Mouse (Mus musculus): Measurements from ENCODE around the gene 2200002J24Rik. TPM values are rescaled to one million over a fixed set of nuclear protein-coding genes. Genes with fewer than 3 reads are reported as not detected.
"Not testable (repeated sequence)": the region's sequence is repeated elsewhere in the genome, so short reads cannot be mapped to it uniquely, and the experiment has no call there.

The 2200002J24Rik gene
- polyA plus RNA-seq, 1 experiment from 2014 or later, result 6.0 TPM

- no peak for TF ChIP-seq CTCF (IDR thresholded peaks at IDR 0.05; ENCODE audit: low read depth)
- H3K27ac ChIP-seq (ENCODE audit: low read depth, low read length), result no peak overlapping the region
- no peak overlapping the region for H3K9ac ChIP-seq (ENCODE audit: low read depth, low read length)
- H3K4me3 ChIP-seq (ENCODE audit: low read depth, low read length), result no peak overlapping the region
- WGBS, result 62% methylated on average over 6 of the region's 6 CpGs
- H3K4me1 ChIP-seq (replicated peaks; ENCODE audit: control insufficient read depth, insufficient read depth, low read length), result no peaks in the 10 kb centered on the region
- H3K27me3 ChIP-seq (replicated peaks; ENCODE audit: control insufficient read depth, insufficient read depth, low read length), result no peaks in the 10 kb centered on the region
- H3K9me3 ChIP-seq (ENCODE audit: control insufficient read depth), result no peaks in the 10 kb centered on the region
- no peak for ATAC-seq
- no peak overlapping the region for H3K4me2 ChIP-seq (replicated peaks; ENCODE audit: low read depth)
- peaks cover 9% of the 10 kb centered on the region for H3K36me3 ChIP-seq (ENCODE audit: control insufficient read depth, insufficient read depth)
Observed at GRCm38 (mm10) chr7:30723274-30723953, 24.7 kb downstream of the 2200002J24Rik start.

GRCm38 (mm10) chr7:30728214-30728613 is 29.5 kb downstream of the 2200002J24Rik start:
- no peaks in the 10 kb centered on the region for H3K4me1 ChIP-seq (replicated peaks; ENCODE audit: control insufficient read depth, insufficient read depth, low read length)
- H3K27ac ChIP-seq (ENCODE audit: low read depth, low read length), result no peak overlapping the region
- H3K36me3 ChIP-seq (ENCODE audit: control insufficient read depth, insufficient read depth), result peaks cover 16% of the 10 kb centered on the region
- no peaks in the 10 kb centered on the region for H3K27me3 ChIP-seq (replicated peaks; ENCODE audit: control insufficient read depth, insufficient read depth, low read length)
- no peaks in the 10 kb centered on the region for H3K9me3 ChIP-seq (ENCODE audit: control insufficient read depth)
- 60% methylated on average over 6 of the region's 6 CpGs for WGBS
- no peak for ATAC-seq
- H3K4me2 ChIP-seq (replicated peaks; ENCODE audit: low read depth), result peak overlapping the region; percentile 79
- no peak for TF ChIP-seq CTCF (IDR thresholded peaks at IDR 0.05; ENCODE audit: low read depth)
- H3K4me3 ChIP-seq (ENCODE audit: low read depth, low read length), result peak overlapping the region; percentile 81
- H3K9ac ChIP-seq (ENCODE audit: low read depth, low read length), result peak overlapping the region; percentile 76; the same call in 1 of the 2 replicates

- WGBS, result 4% methylated on average over 26 of the region's 26 CpGs
- H3K9me3 ChIP-seq (ENCODE audit: control insufficient read depth), result no peaks in the 10 kb centered on the region
- peak overlapping the region; percentile 81 for H3K4me3 ChIP-seq (ENCODE audit: low read depth, low read length)
- peak overlapping the region; percentile 88; the same call in 1 of the 2 replicates for H3K27ac ChIP-seq (ENCODE audit: low read depth, low read length)
- H3K36me3 ChIP-seq (ENCODE audit: control insufficient read depth, insufficient read depth), result peaks cover 16% of the 10 kb centered on the region
- TF ChIP-seq CTCF (IDR thresholded peaks at IDR 0.05; ENCODE audit: low read depth), result peak; percentile 38
- no peaks in the 10 kb centered on the region for H3K27me3 ChIP-seq (replicated peaks; ENCODE audit: control insufficient read depth, insufficient read depth, low read length)
- H3K4me1 ChIP-seq (replicated peaks; ENCODE audit: control insufficient read depth, insufficient read depth, low read length), result no peaks in the 10 kb centered on the region
- ATAC-seq, result peak; percentile 28
- H3K9ac ChIP-seq (ENCODE audit: low read depth, low read length), result peak overlapping the region; percentile 76
- peak overlapping the region; percentile 79 for H3K4me2 ChIP-seq (replicated peaks; ENCODE audit: low read depth)
Observed at GRCm38 (mm10) chr7:30728739-30729395, 30.1 kb downstream of the 2200002J24Rik start.

- H3K27me3 ChIP-seq (replicated peaks; ENCODE audit: control insufficient read depth, insufficient read depth, low read length), result no peaks in the 10 kb centered on the region
- peak within 1 kb of the TSS; percentile 81 for H3K4me3 ChIP-seq (ENCODE audit: low read depth, low read length)
- no peaks in the 10 kb centered on the region for H3K4me1 ChIP-seq (replicated peaks; ENCODE audit: control insufficient read depth, insufficient read depth, low read length)
- H3K27ac ChIP-seq (ENCODE audit: low read depth, low read length), result peak within 1 kb of the TSS; percentile 88
- peak within 1 kb of the TSS; percentile 76 for H3K9ac ChIP-seq (ENCODE audit: low read depth, low read length)
- H3K36me3 ChIP-seq (ENCODE audit: control insufficient read depth, insufficient read depth), result peaks cover 20% of the 10 kb centered on the region
- peak; percentile 98 for ATAC-seq
- H3K4me2 ChIP-seq (replicated peaks; ENCODE audit: low read depth), result peak within 1 kb of the TSS; percentile 79
- H3K9me3 ChIP-seq (ENCODE audit: control insufficient read depth), result no peaks in the 10 kb centered on the region
- peak; percentile 67 for TF ChIP-seq CTCF (IDR thresholded peaks at IDR 0.05; ENCODE audit: low read depth)
- under 1% methylated on average over 60 of the region's 60 CpGs for WGBS
Observed at GRCm38 (mm10) chr7:30729396-30730063, 30.8 kb downstream of the 2200002J24Rik start, which contains the start of gene Tmem147. TSS of gene Tmem147 (minus strand) at chr7:30729540.

- H3K9me3 ChIP-seq (ENCODE audit: control insufficient read depth); H3K27me3 ChIP-seq (replicated peaks; ENCODE audit: control insufficient read depth, insufficient read depth, low read length); H3K4me1 ChIP-seq (replicated peaks; ENCODE audit: control insufficient read depth, insufficient read depth, low read length); ATAC-seq: not testable (repeated sequence)
- Histone ChIP-seq H3K4me3 (ENCODE audit: low read depth, low read length) (peak overlapping the region; percentile 81), H3K4me2 (replicated peaks; ENCODE audit: low read depth) (peak overlapping the region; percentile 79), H3K27ac (ENCODE audit: low read depth, low read length) (peak overlapping the region; percentile 88), H3K9ac (ENCODE audit: low read depth, low read length) (peak overlapping the region; percentile 76; the same call in 1 of the 2 replicates), H3K36me3 (ENCODE audit: control insufficient read depth, insufficient read depth) (peaks cover 24% of the 10 kb centered on the region)
- WGBS, result 15% methylated on average over 18 of the region's 22 CpGs
Observed at GRCm38 (mm10) chr7:30730064-30730722, 31.5 kb downstream of the 2200002J24Rik start.

GRCm38 (mm10) chr7:30736211-30736610 is 37.5 kb downstream of the 2200002J24Rik start:
- ATAC-seq, result no peak
- Histone ChIP-seq H3K36me3 (ENCODE audit: control insufficient read depth, insufficient read depth) (peaks cover 32% of the 10 kb centered on the region), H3K27ac (ENCODE audit: low read depth, low read length) (no peak overlapping the region), H3K4me1 (replicated peaks; ENCODE audit: control insufficient read depth, insufficient read depth, low read length) (no peaks in the 10 kb centered on the region), H3K9ac (ENCODE audit: low read depth, low read length) (no peak overlapping the region), H3K9me3 (ENCODE audit: control insufficient read depth) (no peaks in the 10 kb centered on the region), H3K4me3 (ENCODE audit: low read depth, low read length) (no peak overlapping the region), H3K27me3 (replicated peaks; ENCODE audit: control insufficient read depth, insufficient read depth, low read length) (no peaks in the 10 kb centered on the region), H3K4me2 (replicated peaks; ENCODE audit: low read depth) (no peak overlapping the region)
- TF ChIP-seq CTCF (IDR thresholded peaks at IDR 0.05; ENCODE audit: low read depth), result no peak
- WGBS, result 88% methylated on average over 3 of the region's 3 CpGs

GRCm38 (mm10) chr7:30742570-30742969 is 43.8 kb downstream of the 2200002J24Rik start:
- H3K4me1 ChIP-seq (replicated peaks; ENCODE audit: control insufficient read depth, insufficient read depth, low read length); H3K4me3 ChIP-seq (ENCODE audit: low read depth, low read length); H3K27ac ChIP-seq (ENCODE audit: low read depth, low read length); H3K27me3 ChIP-seq (replicated peaks; ENCODE audit: control insufficient read depth, insufficient read depth, low read length); H3K9ac ChIP-seq (ENCODE audit: low read depth, low read length); ATAC-seq; H3K36me3 ChIP-seq (ENCODE audit: control insufficient read depth, insufficient read depth); H3K9me3 ChIP-seq (ENCODE audit: control insufficient read depth); H3K4me2 ChIP-seq (replicated peaks; ENCODE audit: low read depth): not testable (repeated sequence)
- WGBS, result 83% methylated on average over 2 of the region's 2 CpGs

GRCm38 (mm10) chr7:30743617-30744016 is 44.9 kb downstream of the 2200002J24Rik start, which contains the start of gene Gapdhs:
TSS of gene Gapdhs (minus strand) at chr7:30743681.
- H3K36me3 ChIP-seq (ENCODE audit: control insufficient read depth, insufficient read depth); H3K4me3 ChIP-seq (ENCODE audit: low read depth, low read length); H3K9ac ChIP-seq (ENCODE audit: low read depth, low read length); H3K27ac ChIP-seq (ENCODE audit: low read depth, low read length); ATAC-seq; H3K4me2 ChIP-seq (replicated peaks; ENCODE audit: low read depth); H3K9me3 ChIP-seq (ENCODE audit: control insufficient read depth); H3K27me3 ChIP-seq (replicated peaks; ENCODE audit: control insufficient read depth, insufficient read depth, low read length); H3K4me1 ChIP-seq (replicated peaks; ENCODE audit: control insufficient read depth, insufficient read depth, low read length): not testable (repeated sequence)
- WGBS, result no CpG with 5 or more reads among the region's 4 CpGs

Data from intestine, postnatal 0 days (tissue).